Mouse (Mus musculus) CH12.LX (cell line): ENCODE measurements around the gene Gm37240.

Source experiments
- CTCF ChIP-seq, 2 experiments: IDR thresholded peaks in 1 of 2; conservative IDR thresholded peaks in 1 of 2; 2 replicates each; pipeline ENCODE4 v1.5.1; 2011 to 2012; ENCODE audit warnings: low read depth in 2 of 2, low read length in 2 of 2, improper control_type of control experiment in 1 of 2, inconsistent platforms in 1 of 2, mild to moderate bottlenecking in 1 of 2, moderate library complexity in 1 of 2
- E2F4 ChIP-seq: IDR thresholded peaks from 2 replicates; pipeline ENCODE4 v1.6.1; 2011; ENCODE audit warnings: low read depth, low read length, improper control_type of control experiment; ENCODE audit not compliant: insufficient replicate concordance
- MAFK ChIP-seq: IDR thresholded peaks from 2 replicates; pipeline ENCODE4 v1.6.1; 2011; ENCODE audit warnings: low read length, improper control_type of control experiment; ENCODE audit not compliant: insufficient replicate concordance
- MXI1 ChIP-seq: IDR thresholded peaks from 2 replicates; pipeline ENCODE4 v1.6.1; 2011; ENCODE audit warnings: mild to moderate bottlenecking, low read depth, low read length, improper control_type of control experiment
- NELFE ChIP-seq: IDR thresholded peaks from 2 replicates; pipeline ENCODE4 v1.6.1; 2011; ENCODE audit warnings: low read depth, low read length, improper control_type of control experiment
- POLR2A ChIP-seq: IDR thresholded peaks from 2 replicates; pipeline ENCODE4 v1.6.1; 2011; ENCODE audit warnings: low read depth, mild to moderate bottlenecking, improper control_type of control experiment, low read length
- SIN3A ChIP-seq: IDR thresholded peaks from 2 replicates; pipeline ENCODE4 v1.6.1; 2012; ENCODE audit warnings: low read length, improper control_type of control experiment, inconsistent platforms
- ZC3H11A ChIP-seq: IDR thresholded peaks from 2 replicates; pipeline ENCODE4 v1.6.1; 2012; ENCODE audit warnings: low read depth, mild to moderate bottlenecking, inconsistent platforms, low read length, improper control_type of control experiment
- ZKSCAN1 ChIP-seq: IDR thresholded peaks from 2 replicates; pipeline ENCODE4 v1.6.1; 2012; ENCODE audit warnings: low read depth, inconsistent platforms, low read length, improper control_type of control experiment, borderline replicate concordance

DNA sequence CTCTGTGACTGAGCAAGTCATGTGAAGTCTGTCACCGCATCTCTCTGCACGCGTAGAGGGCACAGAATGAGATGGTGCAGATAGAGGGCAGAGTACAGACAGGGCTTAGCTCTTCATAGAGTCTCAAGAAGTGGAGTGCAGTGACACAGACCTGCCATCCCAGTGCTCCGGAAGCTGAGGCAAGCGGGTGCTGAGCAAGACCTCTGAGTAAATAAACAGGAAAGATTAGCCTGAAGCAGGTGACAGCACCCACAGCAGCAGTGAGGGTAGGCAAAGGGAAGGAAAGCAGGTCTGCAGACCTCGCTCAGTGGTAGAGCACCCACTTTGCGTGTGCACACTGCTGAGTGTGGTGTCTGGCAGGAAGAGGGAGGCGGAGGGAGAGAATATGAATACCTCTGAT, 1205.6 kb downstream of the Gm37240 start:
- TF ChIP-seq MAFK, result no peak
- no peak for TF ChIP-seq ZC3H11A
- no peak for TF ChIP-seq NELFE
- no peak for TF ChIP-seq CTCF (conservative IDR thresholded peaks at IDR 0.05 in 1 of 2, IDR thresholded peaks at IDR 0.05 in 1 of 2; ENCODE audit: low read depth in 2 of 2, low read length in 2 of 2)
- no peak for TF ChIP-seq SIN3A
- TF ChIP-seq E2F4, result no peak
- TF ChIP-seq POLR2A, result 0 out of 2 replicates have a peak, but pooled peaks have one; percentile 22
- TF ChIP-seq MXI1, result no peak
- no peak for TF ChIP-seq ZKSCAN1
